Mouse (Mus musculus) embryonic facial prominence, embryonic 12.5 days (tissue): ENCODE data around the gene Syt2. TPM values are rescaled to one million over a fixed set of nuclear protein-coding genes. Genes with fewer than 3 reads are reported as not detected.

Experiments
- ATAC-seq: fragments of 200-750 bp; cut with Nextera tagmentation; 2 replicates; pipeline ENCODE4 v1.8.0; 2017; ENCODE audit not compliant: insufficient number of reproducible peaks, insufficient read depth, low FRiP score, low TSS enrichment
- H3K27ac ChIP-seq: fragments of 300-500 bp; sonication (generic); 2 replicates; pipeline ENCODE4 v1.5.1; 2016; ENCODE audit warnings: mild to moderate bottlenecking
- H3K27me3 ChIP-seq: fragments of 300-500 bp; sonication (generic); 2 replicates; pipeline ENCODE4 v1.6.1; 2016; ENCODE audit warnings: mild to moderate bottlenecking, moderate library complexity
- H3K36me3 ChIP-seq: fragments of 300-500 bp; sonication (generic); 2 replicates; pipeline ENCODE4 v1.6.1; 2016; ENCODE audit warnings: mild to moderate bottlenecking
- H3K4me1 ChIP-seq: fragments of 300-500 bp; sonication (generic); 2 replicates; pipeline ENCODE4 v1.6.1; 2016
- H3K4me2 ChIP-seq: fragments of 300-500 bp; sonication (generic); replicated peaks from 2 replicates; pipeline ENCODE4 v1.6.1; 2016; ENCODE audit warnings: mild to moderate bottlenecking, moderate library complexity
- H3K4me3 ChIP-seq: fragments of 300-500 bp; sonication (generic); 2 replicates; pipeline ENCODE4 v1.5.1; 2016; ENCODE audit warnings: mild to moderate bottlenecking
- H3K9ac ChIP-seq: fragments of 300-500 bp; sonication (generic); 2 replicates; pipeline ENCODE4 v1.6.1; 2016; ENCODE audit warnings: mild to moderate bottlenecking, moderate library complexity
- H3K9me3 ChIP-seq: fragments of 300-500 bp; sonication (generic); 2 replicates; pipeline ENCODE4 v1.6.1; 2016; ENCODE audit warnings: mild to moderate bottlenecking, moderate library complexity
- WGBS: fragments of 180-500 bp; shearing (Covaris S2); methylation state at CpG from one replicate; pipeline ENCODE4 v1.1.7; 2016; 5-methylcytosine and 5-hydroxymethylcytosine counted together
- polyA plus RNA-seq: library from polyadenylated mRNA; unstranded; fragments of >200 nt; fragmentation: Nextera tagmentation; extraction: Ambion mirVana; gene quantifications from 2 replicates; pipeline ENCODE4 v1.2.1, GENCODE M21; 2016

The Syt2 gene
- polyA plus RNA-seq, 1 experiment from 2014 or later = 2.4 TPM

- Histone ChIP-seq H3K27ac (no peak overlapping the region), H3K9me3 (no peaks in the 10 kb centered on the region), H3K9ac (no peak overlapping the region), H3K36me3 (peaks cover 3% of the 10 kb centered on the region; the same call in 1 of the 2 replicates), H3K27me3 (no peaks in the 10 kb centered on the region), H3K4me1 (peaks cover 43% of the 10 kb centered on the region), H3K4me2 (no peak overlapping the region), H3K4me3 (no peak overlapping the region)
- ATAC-seq = no peak
- WGBS = 72% methylated on average over 12 of the region's 12 CpGs
These were observed 130.9 kb downstream of the Syt2 start for GRCm38 (mm10) chr1:134777201-134777885.

- H3K36me3 ChIP-seq = peaks cover 3% of the 10 kb centered on the region; the same call in 1 of the 2 replicates
- H3K27ac ChIP-seq = no peak overlapping the region
- no peak overlapping the region for H3K4me3 ChIP-seq
- no peaks in the 10 kb centered on the region for H3K9me3 ChIP-seq
- H3K4me1 ChIP-seq = peaks cover 43% of the 10 kb centered on the region
- no peak overlapping the region for H3K9ac ChIP-seq
- no peak overlapping the region for H3K4me2 ChIP-seq
- H3K27me3 ChIP-seq = no peaks in the 10 kb centered on the region
- ATAC-seq = no peak
- 47% methylated on average over 13 of the region's 13 CpGs for WGBS
These were observed 131.6 kb downstream of the Syt2 start for GRCm38 (mm10) chr1:134777936-134778548.

GRCm38 (mm10) chr1:134782797-134783196 is 136.3 kb downstream of the Syt2 start:
- H3K9ac ChIP-seq = no peak overlapping the region
- H3K27me3 ChIP-seq = no peaks in the 10 kb centered on the region
- WGBS = 91% methylated on average over 5 of the region's 5 CpGs
- H3K9me3 ChIP-seq = no peaks in the 10 kb centered on the region
- no peak overlapping the region for H3K4me3 ChIP-seq
- no peaks in the 10 kb centered on the region for H3K36me3 ChIP-seq
- no peak overlapping the region for H3K27ac ChIP-seq
- H3K4me1 ChIP-seq = peaks cover 20% of the 10 kb centered on the region; the same call in 1 of the 2 replicates
- ATAC-seq = no peak
- no peak overlapping the region for H3K4me2 ChIP-seq

- no peaks in the 10 kb centered on the region for H3K36me3 ChIP-seq
- peaks cover 19% of the 10 kb centered on the region; the same call in 1 of the 2 replicates for H3K4me1 ChIP-seq
- no peak overlapping the region for H3K4me2 ChIP-seq
- H3K4me3 ChIP-seq = no peak overlapping the region
- no peak for ATAC-seq
- H3K27me3 ChIP-seq = no peaks in the 10 kb centered on the region
- WGBS = 80% methylated on average over 4 of the region's 4 CpGs
- H3K9me3 ChIP-seq = no peaks in the 10 kb centered on the region
- no peak overlapping the region for H3K9ac ChIP-seq
- no peak overlapping the region for H3K27ac ChIP-seq
These were observed 137.5 kb downstream of the Syt2 start for GRCm38 (mm10) chr1:134783958-134784357.

GRCm38 (mm10) chr1:134784481-134784880 is 138.0 kb downstream of the Syt2 start:
- WGBS = 56% methylated on average over 6 of the region's 6 CpGs
- no peak for ATAC-seq
- Histone ChIP-seq H3K4me1 (peaks cover 19% of the 10 kb centered on the region; the same call in 1 of the 2 replicates), H3K4me2 (no peak overlapping the region), H3K27me3 (no peaks in the 10 kb centered on the region), H3K9me3 (no peaks in the 10 kb centered on the region), H3K9ac (no peak overlapping the region), H3K27ac (peak overlapping the region; percentile 30; the same call in 1 of the 2 replicates), H3K4me3 (no peak overlapping the region), H3K36me3 (no peaks in the 10 kb centered on the region)

GRCm38 (mm10) chr1:134784911-134785310 is 138.4 kb downstream of the Syt2 start:
- no peaks in the 10 kb centered on the region for H3K27me3 ChIP-seq
- H3K9me3 ChIP-seq = no peaks in the 10 kb centered on the region
- peaks cover 19% of the 10 kb centered on the region; the same call in 1 of the 2 replicates for H3K4me1 ChIP-seq
- no peak overlapping the region for H3K4me3 ChIP-seq
- no peak overlapping the region for H3K9ac ChIP-seq
- ATAC-seq = no peak
- 87% methylated on average over 1 of the region's 1 CpGs for WGBS
- H3K4me2 ChIP-seq = no peak overlapping the region
- no peaks in the 10 kb centered on the region for H3K36me3 ChIP-seq
- peak overlapping the region; percentile 30; the same call in 1 of the 2 replicates for H3K27ac ChIP-seq

GRCm38 (mm10) chr1:134788096-134788495 is 141.6 kb downstream of the Syt2 start:
- H3K36me3 ChIP-seq = no peaks in the 10 kb centered on the region
- peaks cover 19% of the 10 kb centered on the region; the same call in 1 of the 2 replicates for H3K4me1 ChIP-seq
- no peaks in the 10 kb centered on the region for H3K27me3 ChIP-seq
- H3K9me3 ChIP-seq = no peaks in the 10 kb centered on the region
- 41% methylated on average over 7 of the region's 7 CpGs for WGBS
- no peak overlapping the region for H3K9ac ChIP-seq
- ATAC-seq = no peak
- no peak overlapping the region for H3K4me2 ChIP-seq
- peak overlapping the region; percentile 74 for H3K27ac ChIP-seq
- H3K4me3 ChIP-seq = no peak overlapping the region

- H3K36me3 ChIP-seq = no peaks in the 10 kb centered on the region
- H3K9ac ChIP-seq = no peak overlapping the region
- no peak for ATAC-seq
- WGBS = 88% methylated on average over 2 of the region's 2 CpGs
- H3K4me2 ChIP-seq = no peak overlapping the region
- H3K4me3 ChIP-seq = no peak overlapping the region
- no peak overlapping the region for H3K27ac ChIP-seq
- H3K9me3 ChIP-seq = no peaks in the 10 kb centered on the region
- no peaks in the 10 kb centered on the region for H3K27me3 ChIP-seq
- peaks cover 14% of the 10 kb centered on the region; the same call in 1 of the 2 replicates for H3K4me1 ChIP-seq
These were observed 144.4 kb downstream of the Syt2 start for GRCm38 (mm10) chr1:134790716-134791439.

GRCm38 (mm10) chr1:134791456-134791855 is 145.0 kb downstream of the Syt2 start:
- no peaks in the 10 kb centered on the region for H3K36me3 ChIP-seq
- no peak overlapping the region for H3K27ac ChIP-seq
- ATAC-seq = no peak
- H3K9me3 ChIP-seq = no peaks in the 10 kb centered on the region
- H3K4me1 ChIP-seq = peaks cover 10% of the 10 kb centered on the region; the same call in 1 of the 2 replicates
- H3K4me2 ChIP-seq = no peak overlapping the region
- no peak overlapping the region for H3K9ac ChIP-seq
- H3K27me3 ChIP-seq = no peaks in the 10 kb centered on the region
- H3K4me3 ChIP-seq = no peak overlapping the region

GRCm38 (mm10) chr1:134796076-134796475 is 149.6 kb downstream of the Syt2 start:
- no peak overlapping the region for H3K27ac ChIP-seq
- 81% methylated on average over 1 of the region's 1 CpGs for WGBS
- H3K36me3 ChIP-seq = peaks cover 10% of the 10 kb centered on the region
- H3K27me3 ChIP-seq = no peaks in the 10 kb centered on the region
- no peaks in the 10 kb centered on the region for H3K9me3 ChIP-seq
- ATAC-seq = no peak
- no peak overlapping the region for H3K4me3 ChIP-seq
- H3K9ac ChIP-seq = no peak overlapping the region
- H3K4me1 ChIP-seq = peaks cover 4% of the 10 kb centered on the region
- no peak overlapping the region for H3K4me2 ChIP-seq

GRCm38 (mm10) chr1:134796536-134796935 is 150.1 kb downstream of the Syt2 start:
- no peak overlapping the region for H3K27ac ChIP-seq
- H3K27me3 ChIP-seq = no peaks in the 10 kb centered on the region
- no peak for ATAC-seq
- H3K36me3 ChIP-seq = peaks cover 10% of the 10 kb centered on the region
- no peak overlapping the region for H3K4me3 ChIP-seq
- peaks cover 8% of the 10 kb centered on the region for H3K4me1 ChIP-seq
- no peak overlapping the region for H3K4me2 ChIP-seq
- 87% methylated on average over 3 of the region's 3 CpGs for whole genome bisulfite sequencing
- H3K9ac ChIP-seq = no peak overlapping the region
- no peaks in the 10 kb centered on the region for H3K9me3 ChIP-seq
